Mouse (Mus musculus): ENCODE data around the gene Gm11032.
"Not testable (repeated sequence)": the region's sequence is repeated elsewhere in the genome, so short reads cannot be mapped to it uniquely, and the experiment has no call there.

Gene Gm11032

DNA sequence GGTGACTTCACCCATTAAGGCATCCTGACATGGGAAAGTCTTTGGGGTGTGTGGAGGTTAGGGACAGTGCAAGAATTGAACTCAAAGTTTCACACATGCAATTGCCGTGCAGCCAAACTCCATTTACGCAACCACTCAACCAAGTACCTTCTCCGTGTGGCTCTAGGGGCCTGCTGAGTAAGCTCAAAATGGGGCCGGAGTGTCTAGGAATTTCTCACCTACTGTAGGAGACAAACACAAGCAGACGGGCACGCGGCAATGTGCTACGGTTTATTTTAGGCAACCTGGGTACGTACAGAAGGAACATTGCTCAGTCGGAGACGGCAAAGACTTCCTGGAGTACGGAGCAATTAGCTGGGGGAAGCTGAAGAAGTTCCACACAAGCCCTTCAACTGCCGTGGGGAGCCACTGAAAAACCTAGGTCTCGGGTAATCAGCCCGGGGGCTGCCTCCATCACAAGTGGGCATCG lies at the start of gene Gm11032:
Gm11032 (plus strand) TSS at position 51 of the 469 bp plus-strand sequence.
- no peak for DNase-seq

DNA sequence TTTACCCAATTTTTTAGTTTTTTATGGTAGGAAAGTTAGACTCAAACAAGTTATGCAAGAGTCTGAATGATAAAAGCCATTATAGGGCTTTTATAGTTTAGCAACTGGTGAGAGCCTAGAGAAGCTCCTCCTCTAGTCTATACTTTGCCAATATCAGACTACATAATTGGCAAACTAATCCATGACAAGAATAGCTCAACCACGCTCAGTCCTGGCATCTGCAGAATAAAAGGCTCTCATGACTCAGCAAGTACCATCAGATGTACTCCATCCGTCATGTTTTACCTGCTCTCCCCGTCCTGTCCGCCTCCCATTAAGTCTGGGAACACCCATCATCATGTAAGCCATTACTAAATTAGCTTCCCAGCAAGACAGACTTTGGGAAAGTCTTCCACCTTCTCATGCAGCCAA lies 48.4 kb upstream of the Gm11032 start:
- no peak for DNase-seq

DNA sequence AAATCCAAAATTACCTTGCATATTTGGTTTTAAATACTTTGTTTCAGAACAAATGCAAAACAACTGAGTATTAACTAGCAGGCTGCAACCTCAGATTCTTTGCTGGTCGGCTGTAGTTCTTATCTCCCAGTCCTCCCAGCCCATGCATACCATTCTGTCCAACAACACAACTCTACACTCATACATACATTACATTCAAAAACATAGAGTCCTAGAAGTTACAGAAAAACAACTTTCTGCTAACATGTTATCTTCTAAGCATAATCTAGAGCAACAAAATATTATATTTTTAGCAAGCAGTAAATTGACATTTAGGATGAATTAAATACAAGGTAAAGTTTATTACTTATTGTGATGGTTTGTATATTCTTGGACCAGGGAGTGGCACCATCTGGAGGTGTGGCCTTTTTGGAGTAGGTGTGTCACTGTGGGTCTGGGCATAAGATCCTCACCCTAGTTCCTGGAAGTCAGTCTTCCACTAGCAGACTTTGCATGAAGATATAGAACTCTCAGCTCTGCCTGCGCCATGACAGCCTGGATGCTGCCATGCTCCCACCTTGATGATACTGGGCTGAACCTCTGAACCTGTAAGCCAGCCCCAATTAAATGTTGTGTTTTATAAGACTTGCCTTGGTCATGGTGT lies 43.7 kb upstream of the Gm11032 start:
- DNase-seq: not testable (repeated sequence)

DNA sequence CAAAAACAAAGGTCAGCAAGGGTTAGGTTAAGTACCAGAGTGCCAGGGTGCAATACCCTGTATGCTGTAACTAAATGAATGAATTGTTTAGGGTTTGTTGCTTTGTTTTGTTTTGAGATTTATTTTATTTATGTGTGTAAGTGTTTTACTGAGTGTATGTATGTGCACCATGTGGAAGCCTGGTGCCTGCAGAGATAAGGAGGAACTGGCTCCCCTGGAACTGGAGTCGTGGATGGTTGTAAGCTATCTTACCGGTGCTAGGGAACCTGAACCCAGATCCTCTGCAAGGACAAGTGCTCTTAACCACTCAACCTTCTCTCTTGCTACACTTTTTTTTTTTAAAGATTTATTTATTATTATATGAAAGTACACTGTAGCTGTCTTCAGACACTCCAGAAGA lies 42.8 kb upstream of the Gm11032 start:
- DNase-seq: no peak

DNA sequence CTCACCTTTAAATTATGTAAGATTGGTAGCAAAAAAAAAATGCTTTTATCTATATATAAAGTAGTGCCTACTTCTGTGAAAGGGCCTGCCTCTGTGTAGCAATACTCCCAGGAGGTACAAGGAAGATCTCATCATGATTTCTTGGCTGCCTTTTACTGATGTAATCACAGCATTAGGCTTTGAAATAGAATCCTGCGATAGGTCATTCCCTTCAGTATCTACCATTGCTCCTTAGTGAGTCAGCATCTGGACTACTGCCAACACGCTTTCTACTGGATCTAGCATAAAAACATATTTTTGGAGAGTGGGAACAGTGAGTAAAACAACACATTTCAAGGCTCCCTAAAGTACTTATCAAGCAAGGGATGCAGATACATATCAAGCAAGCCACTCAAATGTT lies 41.2 kb upstream of the Gm11032 start:
- DNase-seq: peak; percentile 44

DNA sequence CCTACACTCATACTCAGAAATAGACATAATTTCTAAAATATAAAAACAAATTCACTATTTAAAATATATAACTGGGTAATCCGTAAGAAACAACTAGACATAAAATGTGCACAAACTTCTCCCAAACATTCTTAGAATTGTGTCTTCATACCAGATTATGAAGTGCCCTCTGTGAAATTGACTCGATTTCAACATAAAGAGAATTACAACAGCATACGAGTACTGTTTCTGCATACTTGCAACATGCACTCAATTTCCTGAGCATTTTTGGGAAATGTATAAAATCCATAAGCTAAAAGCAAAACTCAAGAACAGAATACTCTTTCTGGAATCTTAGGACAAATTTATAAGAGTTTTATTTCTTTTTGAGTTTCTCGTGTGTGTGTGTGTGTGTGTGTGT lies 28.1 kb upstream of the Gm11032 start:
- no peak for DNase-seq

DNA sequence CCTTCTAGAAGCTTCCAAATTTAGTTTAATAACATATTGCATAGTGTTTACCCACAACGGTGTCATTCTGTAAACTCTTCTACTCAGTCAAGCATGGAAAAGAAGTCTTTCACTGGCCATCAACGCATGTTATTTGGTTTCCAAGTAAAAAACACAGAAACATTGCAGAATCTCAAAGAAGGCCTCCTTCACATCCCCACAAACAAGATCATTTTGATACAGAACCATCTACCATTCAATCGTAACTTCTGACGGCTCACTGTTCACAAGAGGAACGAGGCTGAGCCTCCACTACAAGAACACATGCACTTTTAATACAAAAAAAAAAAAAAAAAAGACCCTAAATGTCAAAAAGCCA lies 26.4 kb upstream of the Gm11032 start:
- no peak for DNase-seq

DNA sequence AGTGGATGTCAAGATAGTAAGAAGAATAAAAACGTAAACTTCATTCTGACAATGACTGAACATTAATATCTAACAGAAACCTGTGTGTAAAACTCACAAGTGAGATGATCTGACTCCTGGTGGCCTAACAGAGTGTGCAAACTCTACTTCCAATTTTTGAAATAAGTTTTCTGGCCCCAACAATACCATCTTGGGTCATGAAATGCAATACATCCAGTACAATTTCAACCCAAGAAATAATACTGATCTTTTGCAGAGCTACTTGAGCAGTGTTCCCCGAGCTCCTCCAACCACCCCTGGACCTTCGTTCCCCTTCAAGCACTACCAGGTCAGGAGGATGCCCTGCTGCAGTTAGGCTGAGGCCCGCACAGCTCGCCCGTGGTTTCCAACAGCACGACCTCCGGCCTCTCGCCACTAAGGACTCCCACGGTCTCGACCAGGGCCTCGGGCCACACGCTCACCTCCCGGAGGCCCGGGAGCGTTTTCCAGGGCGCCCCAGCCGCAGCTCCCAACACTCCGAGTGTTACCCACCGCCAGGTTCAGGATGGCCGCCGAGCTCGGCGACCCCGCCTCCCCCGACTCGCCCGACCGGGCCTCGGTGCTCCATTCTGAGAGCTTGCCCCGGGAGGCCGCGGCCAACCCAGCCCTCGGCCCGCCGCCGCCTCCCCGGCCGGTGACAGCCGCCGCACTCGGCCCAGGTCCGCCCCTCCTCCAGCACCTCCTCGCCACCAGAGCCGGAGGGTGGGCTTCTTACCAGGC lies 25.8 kb upstream of the Gm11032 start:
- no peak for DNase-seq

DNA sequence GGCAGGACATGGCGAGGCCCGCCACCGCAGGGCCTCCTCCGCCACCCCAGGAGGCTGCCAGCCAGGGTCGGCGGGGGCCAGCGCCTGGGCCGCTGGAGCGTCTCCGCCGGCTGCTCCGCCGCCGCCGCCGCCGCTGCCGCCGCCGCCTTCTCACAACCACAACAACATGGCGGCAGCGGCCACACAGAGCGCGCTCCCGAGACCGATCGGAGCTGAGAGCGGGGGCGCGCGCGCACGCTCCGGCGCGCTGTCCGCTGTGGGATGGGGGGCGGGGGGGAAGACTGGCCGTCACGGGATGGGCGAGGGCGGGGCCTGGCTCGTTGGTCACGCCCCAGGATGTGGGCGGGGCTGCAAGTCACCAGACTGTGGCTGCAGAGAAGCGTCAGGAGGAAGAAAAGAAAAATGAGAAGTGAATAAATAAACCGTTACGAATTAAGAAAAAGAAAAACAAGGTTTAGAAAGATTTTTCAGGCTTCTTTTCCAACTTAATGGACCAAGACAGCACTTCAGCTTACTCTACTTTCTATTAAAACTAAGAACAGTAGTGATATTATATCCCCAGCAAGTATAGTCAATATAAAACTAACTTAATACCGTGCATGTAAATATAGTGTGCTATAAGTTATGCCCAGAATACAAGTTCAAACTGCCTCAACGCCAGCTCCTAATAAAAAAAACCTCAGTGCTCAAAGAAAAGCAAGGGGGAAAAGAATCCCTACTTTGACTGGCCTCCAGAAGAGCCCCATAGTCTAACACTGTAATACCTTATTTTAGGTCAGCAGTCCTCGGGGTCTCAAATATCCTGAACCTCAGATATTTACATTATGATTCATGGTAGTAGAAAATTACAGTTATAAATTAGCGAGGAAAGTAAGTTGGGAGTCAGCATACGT lies 25.0 kb upstream of the Gm11032 start, which contains the start of gene Mtmr3:
Mtmr3 (minus strand) TSS at position 256 of the 893 bp plus-strand sequence.
- peak; percentile 98 to 99 for DNase-seq

DNA sequence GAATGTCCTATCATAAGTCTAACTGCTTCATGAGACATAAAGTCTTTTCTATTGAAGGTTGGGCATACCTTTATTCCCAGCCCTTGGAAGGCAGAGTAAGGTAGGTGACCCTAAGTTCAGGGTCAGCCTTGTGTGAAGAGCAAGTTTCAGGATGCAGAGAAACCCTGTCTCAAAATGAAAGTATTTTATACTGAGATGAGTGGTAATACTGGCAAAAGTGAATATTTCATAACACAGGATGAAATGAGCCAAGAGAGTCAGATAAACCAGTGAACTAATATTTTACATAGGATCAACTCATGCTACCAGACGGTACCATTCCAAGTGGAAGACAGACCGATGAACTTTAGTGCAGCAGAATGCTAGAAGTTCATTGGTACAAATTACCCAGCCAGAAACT lies 21.5 kb upstream of the Gm11032 start:
- DNase-seq: no peak

DNA sequence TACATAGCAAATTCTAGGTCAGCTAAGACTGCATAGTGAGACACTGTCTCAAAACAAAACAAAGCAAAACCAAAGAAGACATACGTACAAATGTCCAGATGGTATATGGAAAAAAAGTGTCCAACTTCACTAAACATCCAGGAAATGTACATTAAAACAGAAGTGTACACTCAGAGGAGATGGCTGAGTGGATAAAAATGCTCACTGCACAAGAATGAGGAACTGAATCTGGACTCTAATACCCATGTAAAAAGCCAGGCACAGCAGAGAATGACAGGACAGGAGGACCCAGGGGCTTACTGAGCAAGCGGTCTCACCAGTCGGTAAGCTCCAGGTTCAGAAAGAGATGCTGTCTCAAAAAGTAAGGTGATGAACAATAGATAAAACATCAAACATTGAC lies 20.0 kb upstream of the Gm11032 start:
- no peak for DNase-seq

DNA sequence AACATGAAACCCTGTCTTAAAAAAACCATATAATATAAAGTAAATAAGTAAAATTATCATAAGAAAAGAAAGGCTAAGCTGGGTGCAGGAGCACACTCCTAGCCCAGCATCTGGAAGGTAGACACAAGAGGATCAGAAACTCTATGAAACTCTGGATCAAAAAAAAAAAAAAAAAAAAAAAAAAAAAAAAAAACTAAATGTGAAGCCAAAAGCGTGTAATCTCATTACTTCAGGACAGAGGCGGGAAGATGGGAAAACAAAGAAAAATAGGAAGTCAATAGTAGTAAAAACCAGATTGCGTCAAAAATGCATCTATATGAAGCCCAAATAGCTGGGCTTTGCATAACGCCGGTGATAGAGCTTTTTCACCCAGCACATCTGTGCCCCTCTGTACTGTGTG lies 18.0 kb upstream of the Gm11032 start:
- DNase-seq: no peak

DNA sequence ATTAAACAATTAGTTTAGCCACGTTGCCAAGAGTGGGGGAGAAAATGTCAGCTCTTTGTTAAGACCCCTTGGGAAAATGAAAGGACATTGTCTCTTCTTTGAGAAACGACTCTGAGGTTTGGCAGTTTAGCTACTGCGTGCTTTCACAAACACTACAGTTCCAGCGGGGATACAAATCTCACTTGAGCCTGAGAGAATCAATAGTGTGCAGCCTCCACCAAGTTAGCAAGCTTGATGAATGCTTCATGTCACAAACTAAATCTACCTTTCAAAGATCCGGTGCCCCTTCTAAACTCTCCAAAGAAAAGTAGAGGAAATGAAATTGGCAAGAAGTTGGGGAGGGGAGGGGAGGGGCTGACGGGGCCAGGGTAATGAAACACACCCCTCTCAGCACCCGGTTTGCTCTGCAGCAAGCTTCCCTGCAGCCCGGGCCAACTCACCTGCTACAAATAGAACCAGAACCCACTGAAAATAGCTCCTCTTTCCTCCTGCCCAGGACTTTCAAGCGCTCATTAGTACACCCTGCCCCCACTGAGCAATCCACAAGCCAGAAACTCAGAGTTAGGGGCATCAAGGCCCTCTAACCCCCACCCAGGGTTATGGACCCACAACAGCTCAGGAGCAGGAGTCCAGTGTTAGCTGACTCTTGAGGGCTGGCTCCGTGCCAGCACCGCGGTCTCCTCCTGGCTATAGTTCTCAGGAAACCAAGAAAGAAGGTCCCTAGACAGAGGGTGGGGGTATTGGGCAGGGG lies 17.0 kb upstream of the Gm11032 start:
- peak; percentile 52 to 58 for DNase-seq

DNA sequence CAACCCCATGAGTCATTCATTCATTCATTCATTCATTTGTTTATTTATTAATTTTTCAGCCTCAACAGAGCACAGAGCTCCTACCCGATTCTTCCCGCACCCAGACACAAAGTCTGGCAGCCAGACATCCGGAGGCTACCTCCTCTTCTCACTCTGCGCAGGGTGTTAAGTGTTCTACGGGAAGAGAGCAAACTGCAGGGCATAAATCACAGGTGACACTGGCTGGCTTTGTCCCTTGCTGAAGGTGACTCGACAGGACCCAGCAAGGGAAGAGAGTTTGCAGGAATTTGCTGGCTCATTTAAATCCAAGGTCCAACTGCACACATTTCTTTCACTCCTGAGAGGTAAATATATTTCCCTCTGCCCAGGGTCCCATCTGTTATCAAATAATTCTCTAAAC lies 15.4 kb upstream of the Gm11032 start:
- no peak for DNase-seq

DNA sequence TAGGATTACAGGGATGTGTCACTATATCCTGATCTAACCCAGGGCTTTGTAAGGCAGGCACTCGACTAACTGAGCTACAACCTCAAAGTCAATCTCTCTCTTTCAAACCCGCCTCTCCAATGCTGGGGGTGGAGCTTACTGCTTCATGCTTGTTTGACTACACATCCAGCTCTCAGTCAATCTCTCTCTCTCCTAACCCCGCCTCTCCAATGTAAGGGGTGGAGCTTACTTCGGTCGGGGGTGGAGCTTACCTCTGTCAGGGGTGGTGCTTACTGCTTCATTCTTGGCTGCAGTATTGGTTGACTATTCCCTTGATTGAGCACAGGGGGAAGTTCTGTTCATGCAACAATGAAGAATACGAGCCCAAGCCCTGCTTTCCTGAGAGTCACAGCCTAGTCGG lies 14.5 kb upstream of the Gm11032 start:
- DNase-seq: peak in 1 of 2 experiments; percentile 16

DNA sequence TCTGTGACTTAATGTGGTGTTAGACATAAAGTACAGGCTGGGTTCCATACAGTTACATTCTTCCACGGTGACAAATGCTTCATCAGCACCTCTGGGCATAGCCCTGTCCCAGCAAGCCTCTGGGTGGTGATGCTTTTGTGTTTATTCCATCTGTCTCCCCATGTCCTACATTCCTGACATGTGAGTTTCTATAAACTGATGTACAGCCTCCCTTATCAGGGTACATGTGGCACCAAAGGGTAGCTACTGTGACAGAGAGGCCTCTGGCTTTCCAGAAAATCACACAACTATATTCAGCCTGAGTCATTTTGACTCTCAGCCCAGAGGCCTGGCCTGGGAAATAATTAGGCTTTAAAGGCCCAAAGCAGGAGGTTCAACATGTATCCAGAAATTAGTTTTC lies 13.3 kb upstream of the Gm11032 start:
- DNase-seq: no peak

DNA sequence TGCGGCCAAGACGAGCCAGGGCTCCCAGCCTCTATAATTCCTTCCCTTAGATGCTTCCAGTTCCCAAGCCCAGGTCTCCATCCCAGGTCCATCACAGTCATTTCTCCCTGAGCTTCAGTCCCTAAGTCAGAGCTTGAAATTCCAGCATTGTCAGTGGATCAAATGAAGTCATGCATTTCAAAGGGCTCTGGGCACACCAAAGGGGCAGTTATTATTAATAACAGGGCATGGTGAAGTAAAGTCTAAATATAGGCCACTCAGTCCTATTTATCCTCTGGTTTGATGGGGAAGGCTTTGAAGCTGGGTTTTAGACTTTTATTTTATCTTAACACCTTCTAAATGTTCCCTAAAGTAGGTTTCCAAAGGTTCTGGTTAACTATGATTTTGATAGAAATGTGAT lies 8.0 kb upstream of the Gm11032 start:
- DNase-seq: no peak

DNA sequence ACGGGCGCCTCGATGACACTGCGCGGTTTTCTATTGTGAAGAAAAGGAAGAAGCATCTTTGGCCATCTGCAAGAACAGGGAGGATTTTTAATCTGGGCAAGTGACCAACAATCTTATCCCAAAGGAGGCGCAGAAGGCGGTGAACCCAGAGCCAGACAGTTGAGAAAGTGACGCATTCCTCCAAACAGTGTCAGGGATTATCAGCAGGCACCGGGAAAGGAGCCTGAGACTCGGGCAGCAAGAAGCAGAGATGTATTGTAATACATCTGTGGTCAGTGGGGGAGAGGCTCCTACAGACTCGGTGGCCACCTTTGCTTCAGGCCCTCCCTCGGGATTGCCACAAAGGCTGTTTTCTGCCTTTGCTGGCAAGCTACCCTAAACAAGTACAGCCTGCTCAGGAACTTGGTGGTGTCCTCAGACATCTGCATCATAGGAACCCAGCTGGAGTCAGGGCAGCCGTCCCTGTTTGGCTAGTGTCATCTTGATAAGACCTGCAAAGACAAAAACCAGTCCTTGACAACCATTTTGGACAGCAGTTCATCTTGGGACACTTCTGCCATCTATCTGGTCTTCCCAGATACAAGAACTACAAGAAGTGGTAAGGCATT lies 738 bp downstream of the Gm11032 start:
- peak; percentile 48 to 53 for DNase-seq

DNA sequence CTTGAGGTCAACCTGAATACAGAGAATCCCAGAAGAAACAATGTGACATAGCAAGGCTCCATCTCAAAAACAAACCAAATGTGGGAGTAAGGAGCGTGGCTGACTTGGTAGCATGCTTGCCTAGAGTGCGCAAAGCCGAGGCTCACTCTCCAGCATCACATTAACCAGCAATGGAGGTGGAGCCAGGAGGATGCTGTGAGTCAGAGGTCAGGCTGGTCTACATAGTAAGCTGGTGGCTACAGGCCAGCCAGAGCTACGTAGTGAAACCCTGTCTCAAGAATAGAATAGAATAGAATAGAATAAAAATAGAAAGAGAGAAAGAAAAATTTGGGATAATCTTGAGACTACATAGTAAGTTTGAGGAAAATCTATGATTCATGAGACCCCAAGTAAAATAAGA lies 2.0 kb downstream of the Gm11032 start:
- DNase-seq: no peak

DNA sequence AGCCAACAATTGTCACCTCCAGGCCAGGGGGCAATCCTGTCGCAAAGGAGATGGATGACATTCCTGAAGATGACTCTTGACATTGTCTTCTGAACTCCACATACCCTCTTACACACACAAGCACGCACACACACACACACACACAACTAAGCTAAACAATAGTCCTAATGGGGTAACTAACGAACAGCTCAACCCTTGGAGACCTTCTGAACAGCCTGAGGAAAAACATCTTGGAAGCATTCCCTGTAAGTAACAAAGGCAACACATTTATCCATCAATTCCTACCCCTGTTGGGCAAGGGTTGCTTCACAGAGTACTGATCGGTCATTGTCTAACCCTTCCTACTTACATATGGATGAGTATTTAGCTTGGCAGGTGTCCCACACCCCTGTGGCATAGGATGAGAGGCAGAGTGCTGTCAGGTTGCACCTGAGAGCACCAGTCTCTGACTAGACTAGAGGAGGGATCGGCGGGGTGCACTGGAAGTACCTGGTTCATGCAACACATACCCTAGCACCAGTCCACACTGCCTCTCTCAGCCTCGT lies 2.6 kb downstream of the Gm11032 start:
- no peak for DNase-seq

DNA sequence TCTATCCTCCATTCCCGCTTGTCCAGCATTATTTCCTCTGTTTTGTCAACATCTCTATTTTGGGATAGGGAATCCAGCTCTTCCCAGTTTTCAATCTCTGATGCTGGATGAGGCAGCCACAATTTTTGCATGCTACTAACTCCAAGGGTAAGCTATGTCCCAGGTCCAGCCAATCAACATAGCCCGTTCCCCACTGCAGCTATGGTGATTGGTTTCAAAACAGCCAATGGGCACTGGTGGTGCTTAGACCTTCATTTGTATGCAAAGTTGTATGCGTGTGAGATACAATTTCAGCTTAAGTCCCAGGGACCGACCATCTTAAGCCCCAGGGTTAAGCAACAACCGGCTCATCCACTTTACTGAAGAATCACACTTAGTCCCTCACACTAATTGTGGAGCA lies 3.1 kb downstream of the Gm11032 start:
- DNase-seq: no peak

DNA sequence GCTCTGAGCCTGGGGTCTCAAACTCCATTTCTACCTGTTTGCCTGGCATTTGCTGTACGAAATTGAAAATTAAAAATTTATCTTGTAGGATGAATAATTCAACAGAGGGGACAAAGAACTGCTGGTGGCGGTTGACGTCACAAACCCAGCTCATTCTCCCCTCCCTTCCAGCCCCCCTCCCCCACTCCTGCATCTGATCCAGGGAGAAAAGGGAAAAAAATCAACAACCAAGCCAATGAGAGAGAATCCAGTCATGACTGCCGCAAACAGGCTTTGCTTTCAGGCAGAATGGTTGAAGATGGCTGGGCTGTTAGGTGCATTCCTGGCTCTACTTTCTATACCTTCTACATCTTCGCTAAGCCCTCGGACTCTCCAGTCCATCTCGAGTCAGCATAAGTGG lies 6.1 kb downstream of the Gm11032 start:
- no peak for DNase-seq
